8 mouse cellular contexts compared by ENCODE assay signal in the genomic region with DNA sequence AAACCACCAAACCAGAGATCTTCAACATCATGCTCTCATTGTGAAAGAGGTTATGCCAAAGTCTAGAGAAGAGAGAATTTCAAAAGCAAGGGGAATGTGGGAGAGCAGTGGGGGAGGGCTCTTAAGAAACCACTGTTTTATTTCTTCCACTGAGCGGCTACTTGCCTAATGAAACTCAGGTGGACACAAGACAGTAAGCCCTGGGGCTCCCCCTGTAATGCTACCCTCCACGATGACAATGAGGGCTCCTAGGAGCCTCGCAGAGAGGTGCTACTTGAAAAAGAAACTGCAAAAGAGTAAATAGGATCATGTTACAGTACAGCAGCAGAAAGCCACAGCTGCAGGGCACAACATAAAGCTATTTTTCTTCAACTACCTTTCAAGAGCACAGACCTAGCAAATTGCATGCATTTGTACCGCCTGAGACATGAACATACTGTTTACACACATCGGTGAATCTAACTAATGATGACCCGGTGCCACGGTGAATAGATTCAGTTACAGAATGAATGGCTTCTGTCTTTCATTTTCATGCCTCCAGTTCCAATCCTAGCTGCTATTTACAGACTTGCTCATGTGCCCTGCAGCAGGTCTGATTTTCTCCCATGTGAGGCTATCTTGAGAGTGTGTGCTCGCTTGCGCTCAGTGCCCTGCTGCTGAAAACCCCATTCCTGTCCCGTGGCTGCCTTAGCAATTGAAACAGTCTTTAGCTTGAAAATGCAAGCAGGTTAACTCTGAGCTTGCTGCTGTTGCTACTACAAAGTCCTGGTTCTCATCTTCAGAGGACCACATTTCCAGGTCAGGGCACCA. TPM values are rescaled to one million over a fixed set of nuclear protein-coding genes. Genes with fewer than 3 reads are reported as not detected.
DNase-seq lines count a peak whose midpoint lies in the region; ATAC-seq and TF ChIP-seq lines count a peak whose summit lies in the region.

No protein-coding gene starts in this region.

- peak overlapping the region; percentile 60 for H3K4me2 ChIP-seq in embryonic facial prominence, embryonic 11.5 days (ENCODE audit: low read depth, low read length)
- H3K4me2 ChIP-seq in lung, postnatal 0 days (replicated peaks; ENCODE audit: low read depth, low read length), result peak overlapping the region; percentile 62
- H3K4me2 ChIP-seq in stomach, embryonic 16.5 days (ENCODE audit: low read depth, low read length), result peak overlapping the region; percentile 65

- no peak for TF ChIP-seq EP300 in lung, postnatal 0 days (IDR thresholded peaks at IDR 0.05)

- peak; percentile 9 for DNase-seq in CD4-positive, CD25-positive, alpha-beta regulatory T cell, adult 2 months (ENCODE audit: low read depth, low spot score)
- DNase-seq in embryonic facial prominence, embryonic 11.5 days (ENCODE audit: low spot score), result peak; percentile 80
- peak; percentile 57 for DNase-seq in lung, postnatal 0 days (ENCODE audit: low spot score)
- DNase-seq in cerebellum, postnatal 36 days, result no peak
- DNase-seq in frontal cortex, postnatal 25 days (ENCODE audit: low spot score in 2 of 2), result no peak
- no peak for DNase-seq in urinary bladder, postnatal 14 days (ENCODE audit: low spot score)

- no peaks in the 10 kb centered on the region for H3K27me3 ChIP-seq in embryonic facial prominence, embryonic 11.5 days (ENCODE audit: control insufficient read depth, insufficient read depth, low read length)
- H3K27me3 ChIP-seq in lung, postnatal 0 days (replicated peaks; ENCODE audit: insufficient read depth, low read length), result no peaks in the 10 kb centered on the region
- H3K27me3 ChIP-seq in stomach, embryonic 16.5 days (ENCODE audit: control insufficient read depth, insufficient read depth, low read length), result no peaks in the 10 kb centered on the region

- under 1% methylated on average over 10 of the region's 10 CpGs for WGBS in embryonic facial prominence, embryonic 11.5 days
- WGBS in lung, postnatal 0 days, result 2% methylated on average over 10 of the region's 10 CpGs
- WGBS in stomach, embryonic 16.5 days, result 2% methylated on average over 10 of the region's 10 CpGs

- H3K9ac ChIP-seq in embryonic facial prominence, embryonic 11.5 days (replicated peaks; ENCODE audit: low read length), result peak overlapping the region; percentile 46
- H3K9ac ChIP-seq in lung, postnatal 0 days (replicated peaks; ENCODE audit: low read depth), result 0 out of 2 replicates have a peak overlapping the region, but pooled peaks have one; percentile 19
- peak overlapping the region; percentile 43 for H3K9ac ChIP-seq in stomach, embryonic 16.5 days (ENCODE audit: low read length)

- no peak for TF ChIP-seq CTCF in lung, postnatal 0 days (IDR thresholded peaks at IDR 0.05)

- no peaks in the 10 kb centered on the region for H3K4me1 ChIP-seq in embryonic facial prominence, embryonic 11.5 days (ENCODE audit: control insufficient read depth, insufficient read depth, low read length)
- peaks cover 7% of the 10 kb centered on the region; the same call in 1 of the 2 replicates for H3K4me1 ChIP-seq in lung, postnatal 0 days (ENCODE audit: insufficient read depth, low read depth, low read length)
- H3K4me1 ChIP-seq in stomach, embryonic 16.5 days (ENCODE audit: control insufficient read depth, insufficient read depth, low read length), result 0 out of 2 replicates have a peak, but pooled peaks cover 2% of the 10 kb centered on the region

- H3K27ac ChIP-seq in embryonic facial prominence, embryonic 11.5 days (replicated peaks; ENCODE audit: low read depth, low read length), result peak overlapping the region; percentile 14
- no peak overlapping the region for H3K27ac ChIP-seq in lung, postnatal 0 days (ENCODE audit: low read length)
- H3K27ac ChIP-seq in stomach, embryonic 16.5 days (ENCODE audit: low read length), result no peak overlapping the region

- H3K4me3 ChIP-seq in embryonic facial prominence, embryonic 11.5 days (ENCODE audit: low read depth, low read length), result peak overlapping the region; percentile 52
- peak overlapping the region; percentile 41 for H3K4me3 ChIP-seq in lung, postnatal 0 days (ENCODE audit: low read depth, low read length)
- H3K4me3 ChIP-seq in stomach, embryonic 16.5 days (replicated peaks; ENCODE audit: low read length), result peak overlapping the region; percentile 56

- peak; percentile 52 for ATAC-seq in embryonic facial prominence, embryonic 11.5 days (replicated peaks; ENCODE audit: insufficient number of reproducible peaks, low FRiP score, low TSS enrichment, low read depth)
- peak; percentile 25 to 37; a peak in 2 of 4 replicates for ATAC-seq in hematopoietic stem cell, adult 5-6 weeks (replicated peaks in 1 of 2; ENCODE audit: insufficient read depth in 1 of 2, low FRiP score in 2 of 2, low TSS enrichment in 1 of 2, low read depth in 1 of 2, poor library complexity in 2 of 2, severe bottlenecking in 2 of 2)
- 0 out of 2 replicates have a peak, but pooled peaks have one; percentile 21 for ATAC-seq in lung, postnatal 0 days
- no peak for ATAC-seq in stomach, embryonic 16.5 days (ENCODE audit: insufficient read depth, low FRiP score)

- H3K36me3 ChIP-seq in embryonic facial prominence, embryonic 11.5 days (replicated peaks; ENCODE audit: control insufficient read depth, insufficient read depth, low read depth, low read length), result no peaks in the 10 kb centered on the region
- H3K36me3 ChIP-seq in lung, postnatal 0 days (ENCODE audit: insufficient read depth, low read length), result no peaks in the 10 kb centered on the region
- no peaks in the 10 kb centered on the region for H3K36me3 ChIP-seq in stomach, embryonic 16.5 days (ENCODE audit: control insufficient read depth, insufficient read depth, low read length)

- H3K9me3 ChIP-seq in embryonic facial prominence, embryonic 11.5 days (replicated peaks; ENCODE audit: control insufficient read depth, low read length), result no peaks in the 10 kb centered on the region
- H3K9me3 ChIP-seq in lung, postnatal 0 days (ENCODE audit: low read length), result no peaks in the 10 kb centered on the region
- peaks cover 6% of the 10 kb centered on the region; the same call in 1 of the 2 replicates for H3K9me3 ChIP-seq in stomach, embryonic 16.5 days (replicated peaks; ENCODE audit: control insufficient read depth, low read length)

RNA-seq across cellular contexts. Expression of a gene that starts 1.3 kb away (rescaled TPM):
- polyA plus RNA-seq in embryonic facial prominence, embryonic 11.5 days (2014; fragmentation: Nextera tagmentation; extraction: Ambion mirVana), result 25.5 and 32.8 TPM in 2 replicates
- total RNA-seq in hematopoietic stem cell, adult 5-6 weeks (2017), result 0.05 and 2.3 TPM in 2 replicates
- 24.7 and 26.7 TPM in 2 replicates for polyA plus RNA-seq in lung, postnatal 0 days (2015; fragmentation: Nextera tagmentation; extraction: Ambion mirVana)
- polyA plus RNA-seq in stomach, embryonic 16.5 days (2015; fragmentation: Nextera tagmentation; extraction: Ambion mirVana), result 11.8 and 13.6 TPM in 2 replicates

Comparison
In these comparisons a context has a peak if more than half of its experiments do, and no peak if none do; other contexts are left out.
1. DNase-seq: peak in CD4-positive, CD25-positive, alpha-beta regulatory T cell, adult 2 months (single experiment), embryonic facial prominence, embryonic 11.5 days (single experiment) and lung, postnatal 0 days (single experiment); none in cerebellum, postnatal 36 days (0 of 2), frontal cortex, postnatal 25 days (0 of 2) and urinary bladder, postnatal 14 days (single experiment).
2. Peak in every context shown above with its lines, with median percentiles within 50 percentile points of each other: H3K4me2 ChIP-seq, H3K4me3 ChIP-seq and H3K9ac ChIP-seq.